Comparison of ENCODE assay signal across 16 mouse cellular contexts in genomic region chr16:54246883-54247282, GRCm38 (mm10).
"Had no signal": no experiment of that assay in that cellular context is flagged by ENCODE, and none has a peak within 500 bp of the region (broad histone marks: within the 10 kb centered on the region; RNA-seq: fewer than 3 reads in every experiment).

No protein-coding gene starts in this region.

- ATAC-seq: liver, postnatal 0 days; lung, postnatal 0 days; midbrain, embryonic 13.5 days; midbrain, embryonic 15.5 days had no signal

- H3K4me2 ChIP-seq: lung, embryonic 15.5 days; midbrain, embryonic 11.5 days; midbrain, embryonic 13.5 days; midbrain, embryonic 15.5 days; neural tube, embryonic 12.5 days had no signal

- H3K4me1 ChIP-seq: lung, embryonic 15.5 days; megakaryocyte, embryonic 14.5 days; midbrain, embryonic 13.5 days; midbrain, embryonic 15.5 days; neural tube, embryonic 12.5 days had no signal

- H3K4me3 ChIP-seq: lung, embryonic 15.5 days; megakaryocyte, embryonic 14.5 days; midbrain, embryonic 13.5 days; midbrain, embryonic 15.5 days; neural tube, embryonic 12.5 days had no signal

- H3K27ac ChIP-seq: lung, embryonic 15.5 days; macrophage; midbrain, embryonic 13.5 days; midbrain, embryonic 15.5 days; neural tube, embryonic 12.5 days had no signal

- H3K27me3 ChIP-seq: lung, embryonic 15.5 days; megakaryocyte, embryonic 14.5 days; midbrain, embryonic 13.5 days; midbrain, embryonic 15.5 days; neural tube, embryonic 12.5 days had no signal

- H3K9me3 ChIP-seq: lung, embryonic 15.5 days; megakaryocyte, embryonic 14.5 days; midbrain, embryonic 13.5 days; midbrain, embryonic 15.5 days; neural tube, embryonic 12.5 days had no signal

- DNase-seq: liver, postnatal 0 days; lung, adult 2 months; lung, postnatal 14 days; lung, postnatal 36 days; right cerebral cortex, postnatal 14 days; thymus, adult 18-20 months; thymus, postnatal 14 days; thymus, postnatal 36 days had no signal

- H3K36me3 ChIP-seq: lung, embryonic 15.5 days; midbrain, embryonic 13.5 days; midbrain, embryonic 15.5 days; neural tube, embryonic 12.5 days had no signal

- H3K9ac ChIP-seq: liver, postnatal 0 days; lung, embryonic 15.5 days; midbrain, embryonic 13.5 days; midbrain, embryonic 15.5 days; neural tube, embryonic 12.5 days had no signal
